Mouse (Mus musculus): ENCODE measurements around the gene Sema4a. TPM values are rescaled to one million over a fixed set of nuclear protein-coding genes. Genes with fewer than 3 reads are reported as not detected.

The Sema4a gene
- 100 to 1,000 TPM; 178 to 194 TPM for total RNA-seq (2023)

DNA sequence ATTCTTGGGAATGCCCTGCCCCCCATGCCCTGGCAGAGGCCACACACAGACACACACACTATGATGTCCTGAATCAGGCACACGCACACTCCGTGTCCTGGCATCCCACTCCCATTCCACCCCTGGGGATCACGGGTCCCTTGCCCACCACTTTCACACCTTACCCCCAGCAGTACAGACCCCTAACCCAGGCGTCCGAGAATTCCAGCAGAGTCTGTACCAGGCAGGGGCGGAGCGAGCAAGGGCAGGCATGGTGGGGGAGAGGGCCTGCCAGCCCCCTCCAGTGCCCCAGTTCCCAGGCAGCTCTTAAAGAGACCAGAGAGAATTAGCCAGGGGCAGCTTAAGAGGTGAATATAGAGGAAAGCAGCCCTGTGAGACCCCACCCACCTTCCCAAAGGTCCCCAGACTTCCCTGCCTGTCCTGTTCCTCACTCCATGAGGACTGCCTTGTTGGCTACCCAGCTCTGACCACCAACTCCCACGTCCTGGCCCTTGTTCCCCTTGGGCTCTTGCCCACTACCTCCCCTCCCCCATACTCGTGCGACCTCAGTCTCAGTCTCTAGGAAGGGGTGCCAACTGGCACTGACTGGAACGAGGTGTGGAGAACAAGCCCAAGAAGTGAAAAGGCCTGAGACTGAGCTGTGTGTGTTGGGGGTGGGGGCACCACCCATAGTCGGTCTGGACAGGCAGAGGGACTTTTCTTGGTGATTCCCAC is at the start of gene Sema4a:
Gene Sema4a (minus strand): TSS at position 200 of the 714 bp plus-strand sequence.

DNA sequence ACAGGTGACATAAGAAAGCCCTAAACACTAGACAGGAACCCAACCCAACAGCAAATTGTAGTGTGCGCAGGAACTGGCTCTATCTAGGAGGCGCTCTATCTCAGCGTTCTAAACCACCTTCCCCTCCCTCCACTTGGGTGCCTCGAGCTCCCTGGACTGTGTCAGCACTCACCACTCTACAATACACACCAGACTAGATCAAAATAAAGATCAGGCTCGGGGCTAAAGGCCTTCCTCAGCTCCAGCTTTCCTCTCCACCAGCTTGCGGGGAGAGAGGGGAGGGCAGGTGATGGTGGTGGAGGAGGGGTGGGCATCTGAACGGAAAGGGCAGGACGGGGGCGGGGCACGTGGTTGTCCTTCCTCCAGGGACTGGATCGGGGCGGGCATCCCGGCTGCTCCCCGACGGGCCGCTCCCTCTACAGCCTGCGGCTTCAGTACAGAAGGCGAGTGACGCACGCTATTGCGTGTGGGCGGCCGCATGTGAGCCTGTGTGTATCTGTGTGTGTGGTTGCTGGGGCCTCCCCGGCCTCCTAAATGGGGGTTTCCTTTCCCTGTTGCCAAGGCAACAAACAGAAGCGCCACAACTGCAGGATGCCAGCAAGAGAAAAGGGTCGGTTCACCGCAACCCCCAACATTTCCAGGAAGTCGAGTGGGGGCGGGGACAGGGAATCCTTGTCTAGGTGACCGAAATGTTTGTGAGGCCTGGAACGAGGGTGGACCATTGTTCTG is 48.9 kb upstream of the Sema4a start, which contains the start of gene Lmna:
Gene Lmna (minus strand): TSS at position 265 of the 729 bp plus-strand sequence.

DNA sequence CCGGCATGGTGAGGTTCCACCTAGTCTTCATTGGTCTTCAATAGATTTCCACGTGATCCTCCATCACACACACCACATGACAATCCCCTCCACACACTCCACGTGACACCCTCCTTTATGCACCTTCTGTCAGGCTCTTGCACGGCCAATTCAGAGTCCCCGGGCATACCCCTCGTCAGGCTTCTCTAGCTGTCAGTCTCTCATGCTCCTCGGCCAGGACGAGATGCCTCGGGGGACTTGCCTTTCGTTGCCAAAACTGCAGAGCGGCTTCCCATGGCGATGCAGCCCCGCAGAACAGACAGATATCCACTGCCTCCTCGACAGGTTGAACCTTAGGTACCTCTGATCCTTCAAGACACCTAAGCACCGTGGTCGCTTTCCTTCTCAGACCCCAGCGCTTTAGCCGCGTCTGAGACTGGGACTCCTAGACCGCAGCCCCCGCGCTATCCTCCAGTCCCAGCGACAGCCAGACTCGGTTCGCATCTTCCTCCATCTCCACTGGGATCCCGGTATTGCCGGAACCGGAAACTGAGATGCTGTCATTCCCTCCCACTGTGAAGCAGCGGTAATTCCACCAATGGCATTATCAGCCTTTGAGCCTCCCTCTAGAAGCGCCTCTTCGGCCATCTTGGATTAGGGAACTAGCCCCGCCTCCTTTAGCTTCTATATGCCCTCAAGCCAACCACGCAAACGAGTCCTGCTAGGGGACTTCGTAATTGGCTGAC is 36.2 kb downstream of the Sema4a start, which contains the start of gene Slc25a44:
Gene Slc25a44 (minus strand): TSS at position 535 of the 725 bp plus-strand sequence.

DNA sequence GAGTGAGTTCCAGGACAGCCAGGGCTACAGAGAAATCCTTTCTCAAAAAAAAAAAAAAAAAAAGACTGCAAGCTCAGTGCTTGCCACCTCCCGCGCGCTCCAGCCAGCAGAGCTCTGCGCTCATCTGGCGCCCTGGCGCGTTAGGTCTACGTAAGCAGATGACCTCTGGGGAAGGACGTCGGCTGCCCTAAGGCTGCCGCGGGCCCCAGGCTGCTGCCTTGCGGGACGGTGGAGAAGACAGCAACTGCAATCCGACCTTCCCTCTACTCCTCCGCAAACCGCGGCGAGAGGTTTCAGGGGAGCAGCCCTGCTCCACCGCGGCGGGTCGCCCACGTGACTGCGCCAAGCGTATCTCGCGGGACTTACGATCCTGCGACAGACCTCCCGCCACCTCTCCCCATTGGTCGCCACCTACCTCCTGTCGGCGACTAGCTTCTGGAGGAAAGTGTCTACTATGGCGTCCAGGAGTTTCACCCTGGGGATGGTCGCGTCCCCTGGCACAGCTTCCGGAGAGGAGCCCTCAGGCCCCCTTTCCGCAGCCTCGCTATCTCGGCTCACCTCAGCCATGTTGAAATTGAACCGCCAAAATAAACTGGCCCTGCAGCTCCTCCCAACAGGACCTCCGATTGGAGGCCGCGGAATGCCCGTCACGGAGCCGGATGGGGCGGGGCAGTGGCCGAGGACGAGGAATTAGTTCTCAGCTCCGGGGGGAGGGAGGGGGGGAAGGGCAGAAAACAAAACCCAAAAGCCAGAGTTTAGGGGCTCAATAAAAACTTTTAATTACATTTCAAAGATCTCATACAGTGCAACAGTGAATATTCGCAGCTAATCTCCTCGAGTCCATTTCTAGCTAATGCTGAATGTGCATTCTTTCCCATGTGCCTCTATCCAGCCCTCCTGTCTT is 51.0 kb downstream of the Sema4a start, which contains the start of gene Pmf1:
Gene Pmf1 (minus strand): TSS at position 591 of the 904 bp plus-strand sequence.

Other genes starting within 250 kb of the Sema4a start
- not detected for gene Rhbg, start 206.5 kb downstream of the Sema4a start, total RNA-seq (2023)
- not detected for gene Gm38392, start 174.0 kb downstream of the Sema4a start, total RNA-seq (2023)
- gene Tsacc, start 164.2 kb downstream of the Sema4a start, total RNA-seq (2023) = 1 to 10 TPM; 2.0 to 4.0 TPM
- 10 to 100 TPM; 84.3 to 89.1 TPM for gene Cct3, start 164.1 kb downstream of the Sema4a start, total RNA-seq (2023)
- 100 to 1,000 TPM; 149 to 189 TPM for gene Glmp, start 136.2 kb downstream of the Sema4a start, total RNA-seq (2023)
- 1 to 10 TPM; 1.6 to 1.8 TPM for gene Tmem79, start 125.0 kb downstream of the Sema4a start, total RNA-seq (2023)
- 10 to 100 TPM; 50.9 to 65.4 TPM for gene Smg5, start 124.9 kb downstream of the Sema4a start, total RNA-seq (2023)
- 1 to 10 TPM in 1 of 2 experiments, under 1 TPM in 1; 0.52 to 1.2 TPM for gene Paqr6, start 96.6 kb downstream of the Sema4a start, total RNA-seq (2023)
- not detected for gene Bglap3, start 88.4 kb downstream of the Sema4a start, total RNA-seq (2023)
- not detected for gene Bglap2, start 82.5 kb downstream of the Sema4a start, total RNA-seq (2023)
- gene Bglap, start 76.7 kb downstream of the Sema4a start, total RNA-seq (2023) = not detected
- 10 to 100 TPM; 16.0 to 24.7 TPM for gene Pmf1, start 50.9 kb downstream of the Sema4a start, total RNA-seq (2023)
- gene Slc25a44, start 36.0 kb downstream of the Sema4a start, total RNA-seq (2023) = 10 to 100 TPM; 19.8 to 20.4 TPM
- 10 to 100 TPM; 34.2 to 38.3 TPM for gene Lmna, start 48.8 kb upstream of the Sema4a start, total RNA-seq (2023)
- under 1 TPM; 0.15 to 0.29 TPM for gene Mex3a, start 71.2 kb upstream of the Sema4a start, total RNA-seq (2023)
- not detected for gene Rab25, start 87.1 kb upstream of the Sema4a start, total RNA-seq (2023)
- gene Lamtor2, start 91.9 kb upstream of the Sema4a start, total RNA-seq (2023) = 10 to 100 TPM; 87.8 to 98.3 TPM
- 10 to 100 TPM; 28.1 to 31.2 TPM for gene Ubqln4, start 92.6 kb upstream of the Sema4a start, total RNA-seq (2023)
- 100 to 1,000 TPM in 1 of 2 experiments, 10 to 100 TPM in 1; 97.9 to 109 TPM for gene Ssr2, start 114.7 kb upstream of the Sema4a start, total RNA-seq (2023)
- 100 to 1,000 TPM; 325 to 357 TPM for gene Arhgef2, start 144.8 kb upstream of the Sema4a start, total RNA-seq (2023)
- gene Rxfp4, start 192.0 kb upstream of the Sema4a start, total RNA-seq (2023) = under 1 TPM in 1 of 2 experiments, not detected in 1; 0.52 TPM
- gene Khdc4, start 224.6 kb upstream of the Sema4a start, total RNA-seq (2023) = 10 to 100 TPM; 76.0 to 77.3 TPM

Measured in monocyte, adult 59 days (primary cell).